Mouse (Mus musculus) midbrain, embryonic 14.5 days (tissue): ENCODE measurements at regions not wholly inside any gene's neighbourhood (a gene's known extent, or its start where the extent isn't known, plus 50 kb on each side); places are given as distances from the start of the nearest gene placed in this dataset.

Experiments
- ATAC-seq: fragments of 200-750 bp; cut with Nextera tagmentation; 2 replicates; pipeline ENCODE4 v1.8.0; 2017; ENCODE audit warnings: moderate number of reproducible peaks, moderate library complexity; ENCODE audit not compliant: low FRiP score, low TSS enrichment
- DNase-seq: peaks from one replicate; pipeline ENCODE4 v3.0.0-alpha.2; 2015
- H3K27ac ChIP-seq: fragments of 300-500 bp; sonication (generic); replicated peaks from 2 replicates; pipeline ENCODE4 v1.5.1; 2014; ENCODE audit warnings: mild to moderate bottlenecking, low read depth, low read length, moderate library complexity
- H3K27me3 ChIP-seq: fragments of 300-500 bp; sonication (generic); 2 replicates; pipeline ENCODE4 v1.6.1; 2014; ENCODE audit warnings: low read length, control low read depth, mixed read lengths; ENCODE audit not compliant: control insufficient read depth, insufficient read depth
- H3K36me3 ChIP-seq: fragments of 300-500 bp; sonication (generic); 2 replicates; pipeline ENCODE4 v1.6.1; 2014; ENCODE audit warnings: low read length, control low read depth; ENCODE audit not compliant: control insufficient read depth, insufficient read depth
- H3K4me1 ChIP-seq: fragments of 300-500 bp; sonication (generic); 2 replicates; pipeline ENCODE4 v1.6.1; 2014; ENCODE audit warnings: mild to moderate bottlenecking, antibody characterized with exemption, low read length, control low read depth; ENCODE audit not compliant: control insufficient read depth, insufficient read depth
- H3K4me2 ChIP-seq: fragments of 300-500 bp; sonication (generic); 2 replicates; pipeline ENCODE4 v1.6.1; 2014; ENCODE audit warnings: mild to moderate bottlenecking, low read length, moderate library complexity
- H3K4me3 ChIP-seq: fragments of 300-500 bp; sonication (generic); replicated peaks from 2 replicates; pipeline ENCODE4 v1.5.1; 2014; ENCODE audit warnings: low read depth, low read length
- H3K9ac ChIP-seq: fragments of 300-500 bp; sonication (generic); replicated peaks from 2 replicates; pipeline ENCODE4 v1.6.1; 2014; ENCODE audit warnings: mild to moderate bottlenecking, low read length, moderate library complexity
- H3K9me3 ChIP-seq: fragments of 300-500 bp; sonication (generic); 2 replicates; pipeline ENCODE4 v1.6.1; 2016; ENCODE audit warnings: low read length, control low read depth, mixed read lengths; ENCODE audit not compliant: control insufficient read depth
- WGBS: fragments of 180-500 bp; shearing (Covaris S2); extraction: QIAGEN DNeasy Blood & Tissue Kit; methylation state at CpG from one replicate; pipeline ENCODE4 v1.1.7; 2014; 5-methylcytosine and 5-hydroxymethylcytosine counted together

- Histone ChIP-seq H3K9me3 (no peaks in the 10 kb centered on the region), H3K9ac (no peak overlapping the region), H3K4me2 (no peak overlapping the region), H3K27ac (no peak overlapping the region), H3K36me3 (no peaks in the 10 kb centered on the region), H3K27me3 (0 out of 2 replicates have a peak, but pooled peaks cover 4% of the 10 kb centered on the region), H3K4me3 (no peak overlapping the region), H3K4me1 (peaks cover 22% of the 10 kb centered on the region)
- no peak for ATAC-seq
- DNase-seq, result no peak
- WGBS, result 61% methylated on average over 3 of the region's 3 CpGs
Observed at GRCm38 (mm10) chr2:38420498-38420897, 81.4 kb downstream of the Lhx2 start.

DNA sequence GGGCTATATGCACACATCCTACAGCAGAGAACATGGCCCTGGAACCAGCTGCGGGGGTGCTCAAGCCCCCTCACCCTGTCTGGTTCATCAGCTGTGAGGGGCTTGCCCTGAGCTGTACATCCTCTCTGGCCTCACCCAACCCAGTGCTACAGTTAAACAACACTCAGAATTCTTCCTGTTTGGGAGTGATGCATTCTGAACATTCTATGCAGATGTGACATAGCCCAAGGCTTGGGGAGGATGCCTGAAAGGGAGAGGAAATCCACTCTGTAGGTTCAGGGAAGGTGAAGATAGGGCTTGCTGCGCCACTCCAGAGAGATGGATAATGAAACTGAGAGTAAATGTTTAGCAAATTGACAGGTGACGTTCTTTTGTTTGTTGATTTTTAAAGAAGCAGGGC, 83.3 kb downstream of the Lhx2 start:
- no peak for ATAC-seq
- H3K9me3 ChIP-seq, result no peaks in the 10 kb centered on the region
- no peaks in the 10 kb centered on the region for H3K36me3 ChIP-seq
- no peak for DNase-seq
- no peak overlapping the region for H3K4me3 ChIP-seq
- no peak overlapping the region for H3K27ac ChIP-seq
- WGBS, result 94% methylated on average over 3 of the region's 3 CpGs
- H3K9ac ChIP-seq, result no peak overlapping the region
- H3K4me1 ChIP-seq, result peaks cover 22% of the 10 kb centered on the region
- H3K27me3 ChIP-seq, result 0 out of 2 replicates have a peak, but pooled peaks cover 4% of the 10 kb centered on the region
- no peak overlapping the region for H3K4me2 ChIP-seq

DNA sequence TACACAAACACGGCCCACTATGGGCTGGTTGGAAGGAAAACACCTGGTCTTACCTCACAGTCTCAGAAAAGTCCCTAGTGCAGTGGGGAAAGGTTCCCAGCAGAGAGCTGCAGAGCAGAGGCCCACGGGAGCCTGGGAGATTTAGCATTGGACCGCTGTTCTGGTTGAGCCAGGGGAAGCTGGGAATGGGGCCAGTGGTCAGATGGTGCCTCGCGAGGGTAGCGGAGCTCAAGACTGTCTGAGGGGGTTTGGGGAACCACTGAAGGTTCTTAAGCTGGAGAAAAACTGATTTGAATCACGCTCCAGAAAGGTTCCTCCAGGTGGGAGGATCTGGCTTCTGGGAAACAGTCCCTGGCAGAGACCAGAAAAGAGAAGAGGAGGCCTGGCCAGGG, 84.8 kb downstream of the Lhx2 start:
- Histone ChIP-seq H3K9ac (peak overlapping the region; percentile 34; the same call in 1 of the 2 replicates), H3K4me2 (peak overlapping the region; percentile 43), H3K4me3 (no peak overlapping the region), H3K36me3 (no peaks in the 10 kb centered on the region), H3K27ac (peak overlapping the region; percentile 87), H3K27me3 (0 out of 2 replicates have a peak, but pooled peaks cover 4% of the 10 kb centered on the region), H3K4me1 (peaks cover 22% of the 10 kb centered on the region), H3K9me3 (no peaks in the 10 kb centered on the region)
- WGBS, result 7% methylated on average over 7 of the region's 7 CpGs
- DNase-seq (peak; percentile 59), ATAC-seq (peak; percentile 11; the same call in 1 of the 2 replicates)

DNA sequence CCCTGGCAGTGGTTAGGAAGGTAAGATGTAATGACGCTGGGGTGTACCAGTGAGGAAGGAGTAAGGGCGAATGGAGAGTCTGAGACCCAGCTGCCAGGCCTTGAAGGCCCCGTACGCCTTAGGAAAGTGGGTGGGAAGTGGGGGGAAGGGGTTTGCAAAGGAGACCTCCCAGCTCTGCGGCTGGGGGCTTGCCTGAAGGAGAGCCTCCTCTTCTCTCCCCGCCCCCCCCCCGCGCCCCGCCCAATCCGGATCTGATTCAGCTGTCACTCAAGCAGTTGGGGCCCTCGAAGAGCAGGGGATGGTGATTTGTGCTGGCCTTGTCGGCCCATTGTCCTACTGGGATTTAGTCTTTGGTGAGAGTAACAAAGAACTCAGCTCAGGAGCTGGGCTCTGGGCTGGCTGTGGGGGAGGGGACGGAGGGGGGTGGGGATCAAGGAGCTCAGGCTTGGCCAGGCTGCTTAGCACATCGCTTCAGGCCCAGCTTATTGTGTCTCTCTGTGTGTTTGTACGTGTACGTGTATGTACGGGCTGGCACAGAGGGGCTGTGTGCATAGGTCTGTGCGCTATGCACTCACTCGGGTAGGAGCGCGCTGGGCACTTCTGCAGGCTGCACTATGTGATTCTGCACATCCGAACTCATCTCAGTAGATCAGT, 85.3 kb downstream of the Lhx2 start:
- Histone ChIP-seq H3K36me3 (no peaks in the 10 kb centered on the region), H3K4me2 (peak overlapping the region; percentile 43), H3K27me3 (0 out of 2 replicates have a peak, but pooled peaks cover 4% of the 10 kb centered on the region), H3K9ac (peak overlapping the region; percentile 34; the same call in 1 of the 2 replicates), H3K27ac (peak overlapping the region; percentile 87), H3K4me3 (no peak overlapping the region), H3K4me1 (peaks cover 22% of the 10 kb centered on the region), H3K9me3 (no peaks in the 10 kb centered on the region)
- peak; percentile 85 for DNase-seq
- WGBS, result under 1% methylated on average over 20 of the region's 22 CpGs
- peak; percentile 93 for ATAC-seq

GRCm38 (mm10) chr2:38424976-38425375, 85.9 kb downstream of the Lhx2 start:
- 0 out of 2 replicates have a peak, but pooled peaks have one; percentile 11 for ATAC-seq
- peak; percentile 30 for DNase-seq
- H3K27ac ChIP-seq, result peak overlapping the region; percentile 87
- H3K9ac ChIP-seq, result peak overlapping the region; percentile 34; the same call in 1 of the 2 replicates
- H3K4me2 ChIP-seq, result peak overlapping the region; percentile 43
- H3K9me3 ChIP-seq, result no peaks in the 10 kb centered on the region
- H3K36me3 ChIP-seq, result no peaks in the 10 kb centered on the region
- 12% methylated on average over 9 of the region's 9 CpGs for WGBS
- peaks cover 22% of the 10 kb centered on the region for H3K4me1 ChIP-seq
- no peak overlapping the region for H3K4me3 ChIP-seq
- H3K27me3 ChIP-seq, result 0 out of 2 replicates have a peak, but pooled peaks cover 4% of the 10 kb centered on the region

DNA sequence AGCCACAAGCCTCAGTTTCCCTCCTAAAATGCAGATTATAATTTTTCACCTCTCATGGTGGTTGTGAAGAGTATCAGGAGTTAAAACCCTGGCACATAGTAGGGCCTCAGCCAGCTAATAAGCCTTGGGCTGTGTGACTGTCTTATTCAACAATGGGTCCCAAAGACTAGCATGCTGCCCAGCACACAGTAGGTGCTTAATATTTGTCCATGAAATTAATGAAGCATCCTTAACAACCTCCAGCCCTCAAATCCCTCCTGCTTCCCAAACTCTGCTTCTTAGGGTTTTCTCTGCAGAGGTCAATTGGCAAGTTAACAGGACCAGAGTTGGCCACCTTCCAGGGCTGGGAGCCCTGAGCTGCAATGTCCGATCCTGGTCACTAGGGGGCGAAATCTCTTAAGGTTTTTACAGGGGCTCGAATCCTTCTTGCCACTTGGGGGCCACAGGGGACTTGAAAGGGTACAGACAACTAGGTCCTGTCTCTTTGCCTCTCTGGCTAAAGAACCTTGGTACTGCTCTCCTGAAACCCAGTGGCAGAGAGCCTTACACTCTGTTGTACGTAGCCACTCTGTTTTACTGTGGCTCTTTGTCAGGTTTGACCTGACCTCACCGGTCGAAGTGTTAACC, 81.6 kb upstream of the Nek6 start:
- H3K27me3 ChIP-seq, result no peaks in the 10 kb centered on the region
- H3K27ac ChIP-seq, result no peak overlapping the region
- peaks cover 5% of the 10 kb centered on the region for H3K4me1 ChIP-seq
- H3K4me2 ChIP-seq, result no peak overlapping the region
- ATAC-seq, result no peak
- peak; percentile 76 for DNase-seq
- no peaks in the 10 kb centered on the region for H3K36me3 ChIP-seq
- H3K9ac ChIP-seq, result no peak overlapping the region
- 37% methylated on average over 6 of the region's 6 CpGs for WGBS
- no peak overlapping the region for H3K4me3 ChIP-seq
- no peaks in the 10 kb centered on the region for H3K9me3 ChIP-seq

DNA sequence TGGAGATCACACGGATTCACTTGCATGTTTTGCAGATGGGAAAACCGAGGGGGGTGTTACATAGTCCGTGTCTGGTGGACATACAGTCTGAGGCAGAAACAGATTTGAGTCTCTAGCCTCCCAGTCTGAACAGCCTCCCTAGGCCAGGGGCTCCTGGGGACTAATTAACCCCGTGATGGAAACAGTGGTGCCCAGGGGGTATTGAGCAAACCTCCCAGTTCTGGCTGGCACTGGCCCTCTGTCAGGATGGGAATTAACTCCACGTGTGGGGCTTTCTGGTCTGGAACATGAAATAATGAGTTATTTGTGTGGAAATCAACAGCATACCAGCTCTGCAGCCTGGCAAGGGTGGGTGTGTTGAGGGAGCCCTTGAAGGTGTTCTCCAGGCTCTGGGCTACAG, 79.9 kb upstream of the Nek6 start:
- ATAC-seq (no peak), DNase-seq (no peak)
- Histone ChIP-seq H3K4me1 (no peaks in the 10 kb centered on the region), H3K4me3 (no peak overlapping the region), H3K27me3 (no peaks in the 10 kb centered on the region), H3K9ac (no peak overlapping the region), H3K9me3 (no peaks in the 10 kb centered on the region), H3K4me2 (no peak overlapping the region), H3K27ac (no peak overlapping the region), H3K36me3 (no peaks in the 10 kb centered on the region)
- WGBS, result 55% methylated on average over 5 of the region's 5 CpGs

- H3K4me3 ChIP-seq, result no peak overlapping the region
- WGBS, result 11% methylated on average over 3 of the region's 3 CpGs
- no peak overlapping the region for H3K4me2 ChIP-seq
- H3K36me3 ChIP-seq, result no peaks in the 10 kb centered on the region
- no peaks in the 10 kb centered on the region for H3K4me1 ChIP-seq
- DNase-seq (peak; percentile 65), ATAC-seq (no peak)
- H3K27ac ChIP-seq, result no peak overlapping the region
- no peaks in the 10 kb centered on the region for H3K27me3 ChIP-seq
- no peaks in the 10 kb centered on the region for H3K9me3 ChIP-seq
- no peak overlapping the region for H3K9ac ChIP-seq
Observed at GRCm38 (mm10) chr2:38433736-38434135, 77.7 kb upstream of the Nek6 start.

GRCm38 (mm10) chr2:38436701-38437100, 74.7 kb upstream of the Nek6 start:
- H3K9ac ChIP-seq, result no peak overlapping the region
- no peak for DNase-seq
- ATAC-seq, result no peak
- no peaks in the 10 kb centered on the region for H3K9me3 ChIP-seq
- H3K4me3 ChIP-seq, result no peak overlapping the region
- H3K36me3 ChIP-seq, result no peaks in the 10 kb centered on the region
- no peaks in the 10 kb centered on the region for H3K4me1 ChIP-seq
- no peak overlapping the region for H3K4me2 ChIP-seq
- H3K27me3 ChIP-seq, result no peaks in the 10 kb centered on the region
- 86% methylated on average over 4 of the region's 4 CpGs for WGBS
- H3K27ac ChIP-seq, result no peak overlapping the region
